Mouse (Mus musculus) myocyte (in vitro differentiated cells): ENCODE data around the gene Alk.

ENCODE experiments used
- CEBPB ChIP-seq: IDR thresholded peaks from 2 replicates; pipeline ENCODE4 v1.6.1; 2011; ENCODE audit warnings: mild to moderate bottlenecking, moderate library complexity; ENCODE audit not compliant: poor library complexity, insufficient read depth, severe bottlenecking
- E2F4 ChIP-seq: IDR thresholded peaks from one replicate; pipeline ENCODE4 v1.6.1; 2011; ENCODE audit warnings: mild to moderate bottlenecking, control low read depth, moderate library complexity; ENCODE audit not compliant: insufficient read depth
- MAX ChIP-seq: IDR thresholded peaks from one replicate; pipeline ENCODE4 v1.6.1; 2011; ENCODE audit warnings: low read depth, mild to moderate bottlenecking, control low read depth
- MYOD1 ChIP-seq, 3 experiments: IDR thresholded peaks; one replicate each; pipeline ENCODE4 v1.6.1; 2011; ENCODE audit warnings: control low read depth in 2 of 3, low read depth in 2 of 3, mild to moderate bottlenecking in 2 of 3, moderate library complexity in 1 of 3; ENCODE audit not compliant: insufficient read length in 2 of 3, control insufficient read depth in 1 of 3
- MYOG ChIP-seq, 3 experiments: IDR thresholded peaks; one replicate each; pipeline ENCODE4 v1.6.1; 2011; ENCODE audit warnings: control low read depth in 2 of 3, low read depth in 2 of 3, mild to moderate bottlenecking in 2 of 3; ENCODE audit not compliant: insufficient read length in 2 of 3, control insufficient read depth in 1 of 3, insufficient read depth in 1 of 3
- POLR2A ChIP-seq: IDR thresholded peaks from one replicate; pipeline ENCODE4 v1.6.1; 2011; ENCODE audit warnings: low read depth, mild to moderate bottlenecking, control low read depth, moderate library complexity; ENCODE audit not compliant: insufficient read length
- POLR2AphosphoS2 ChIP-seq: IDR thresholded peaks from one replicate; pipeline ENCODE4 v1.6.1; 2011; ENCODE audit warnings: low read depth, control low read depth; ENCODE audit not compliant: insufficient read length
- REST ChIP-seq: IDR thresholded peaks from one replicate; pipeline ENCODE4 v1.6.1; 2011; ENCODE audit warnings: mild to moderate bottlenecking, control low read depth, moderate library complexity; ENCODE audit not compliant: insufficient read depth, insufficient read length
- TCF12 ChIP-seq: IDR thresholded peaks from one replicate; pipeline ENCODE4 v1.6.1; 2011; ENCODE audit warnings: mild to moderate bottlenecking, control low read depth; ENCODE audit not compliant: poor library complexity, insufficient read depth, severe bottlenecking
- USF1 ChIP-seq: IDR thresholded peaks from one replicate; pipeline ENCODE4 v1.6.1; 2011; ENCODE audit warnings: low read depth, mild to moderate bottlenecking, control low read depth, moderate library complexity

- no peak for TF ChIP-seq USF1
- no peak for TF ChIP-seq MAX
- TF ChIP-seq POLR2A = no peak
- TF ChIP-seq POLR2AphosphoS2 = no peak
- TF ChIP-seq E2F4 = no peak
- TF ChIP-seq MYOG (IDR thresholded peaks at IDR 0.05; ENCODE audit: control insufficient read depth in 1 of 3, insufficient read depth in 1 of 3, insufficient read length in 2 of 3, low read depth in 2 of 3) = peak in 1 of 3 experiments; percentile 35
- 0 out of 2 replicates have a peak, but pooled peaks have one; percentile 49 for TF ChIP-seq CEBPB
- TF ChIP-seq MYOD1 (IDR thresholded peaks at IDR 0.05; ENCODE audit: control insufficient read depth in 1 of 3, insufficient read length in 2 of 3, low read depth in 2 of 3) = no peak
- no peak for TF ChIP-seq TCF12
- no peak for TF ChIP-seq REST
Observed at GRCm38 (mm10) chr17:72157830-72158629, 446.4 kb downstream of the Alk start.
